Mouse (Mus musculus): ENCODE results near the gene Rdh16. TPM values are rescaled to one million over a fixed set of nuclear protein-coding genes. Genes with fewer than 3 reads are reported as not detected.
"Not testable (repeated sequence)": the region's sequence is repeated elsewhere in the genome, so short reads cannot be mapped to it uniquely, and the experiment has no call there.

The Rdh16 gene
- polyA plus RNA-seq, 1 experiment from 2014 or later = not detected

DNA sequence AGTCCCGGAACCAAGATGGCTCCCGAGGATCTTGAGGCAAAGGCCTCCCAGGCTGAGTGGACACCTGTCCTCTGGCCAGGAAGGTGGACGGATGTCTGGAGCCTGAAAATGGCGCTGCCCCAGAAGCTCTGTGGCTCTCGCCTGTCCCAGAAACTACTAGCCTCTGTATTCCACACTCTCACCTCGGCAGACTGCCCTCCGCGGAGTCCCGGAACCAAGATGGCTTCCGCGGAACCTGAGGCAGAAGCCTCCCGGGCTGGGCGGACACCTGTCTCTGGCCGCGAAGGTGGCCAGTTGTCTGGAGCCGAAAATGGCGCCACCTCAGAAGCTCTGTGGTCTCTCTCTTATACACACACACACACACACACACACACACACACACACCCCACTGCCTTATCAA lies 18.6 kb upstream of the Rdh16 start:
- not testable (repeated sequence) for H3K9me3 ChIP-seq (replicated peaks); H3K9ac ChIP-seq; H3K4me1 ChIP-seq (replicated peaks); ATAC-seq (ENCODE audit: insufficient number of reproducible peaks, low FRiP score); H3K27me3 ChIP-seq (replicated peaks); H3K36me3 ChIP-seq; H3K4me2 ChIP-seq; H3K4me3 ChIP-seq; H3K27ac ChIP-seq (ENCODE audit: poor library complexity, severe bottlenecking)
- WGBS = 92% methylated on average over 17 of the region's 17 CpGs

DNA sequence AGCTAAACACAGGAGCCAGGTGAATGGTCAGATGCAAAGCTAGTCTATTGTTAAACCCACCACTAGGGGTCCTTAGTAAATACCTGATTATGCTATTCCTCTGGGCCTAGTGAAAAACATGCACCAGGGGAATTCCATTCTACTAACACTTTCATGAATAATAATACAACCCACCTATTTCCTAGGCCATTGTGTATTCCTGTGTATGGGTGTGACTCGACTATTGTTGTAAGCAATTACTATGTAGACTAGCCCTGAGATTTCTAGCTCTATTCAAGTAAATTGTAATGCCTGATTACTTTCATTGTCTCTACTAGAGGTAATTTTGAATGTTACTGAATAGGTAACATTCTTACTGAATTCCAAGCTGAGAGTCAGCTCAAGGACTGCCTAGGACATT lies 15.5 kb upstream of the Rdh16 start:
- ATAC-seq (ENCODE audit: insufficient number of reproducible peaks, low FRiP score); H3K27ac ChIP-seq (ENCODE audit: poor library complexity, severe bottlenecking); H3K4me2 ChIP-seq; H3K4me1 ChIP-seq (replicated peaks); H3K9ac ChIP-seq; H3K4me3 ChIP-seq; H3K27me3 ChIP-seq (replicated peaks); H3K36me3 ChIP-seq: not testable (repeated sequence)
- H3K9me3 ChIP-seq (replicated peaks) = peaks cover 11% of the 10 kb centered on the region; the same call in 1 of the 2 replicates
- 88% methylated on average over 1 of the region's 1 CpGs for WGBS

DNA sequence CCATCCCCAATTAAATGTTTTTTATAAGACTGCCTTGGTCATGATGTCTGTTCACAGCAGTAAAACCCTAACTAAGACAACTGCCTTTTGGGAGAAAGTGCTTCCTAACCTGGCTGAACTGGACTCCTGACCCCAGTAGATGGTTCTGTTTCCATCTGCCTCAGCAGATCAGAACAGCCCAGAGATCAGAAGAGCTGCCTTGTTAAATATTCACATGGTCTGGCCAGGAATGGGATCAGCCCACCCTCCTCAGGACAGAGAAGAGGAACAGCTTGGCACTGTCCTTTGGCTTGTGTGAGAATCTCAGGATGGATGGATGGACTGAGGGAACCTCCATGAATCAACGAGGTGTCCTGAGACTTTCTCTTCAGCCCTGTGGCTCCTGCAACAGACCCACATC lies 1.7 kb upstream of the Rdh16 start:
- 77% methylated on average over 1 of the region's 1 CpGs for WGBS
- Histone ChIP-seq H3K9ac (no peak overlapping the region), H3K4me1 (replicated peaks) (no peaks in the 10 kb centered on the region), H3K36me3 (no peaks in the 10 kb centered on the region), H3K4me3 (no peak overlapping the region), H3K27ac (ENCODE audit: poor library complexity, severe bottlenecking) (no peak overlapping the region), H3K4me2 (no peak overlapping the region), H3K9me3 (replicated peaks) (peaks cover 12% of the 10 kb centered on the region), H3K27me3 (replicated peaks) (no peaks in the 10 kb centered on the region)
- ATAC-seq (ENCODE audit: insufficient number of reproducible peaks, low FRiP score) = no peak

DNA sequence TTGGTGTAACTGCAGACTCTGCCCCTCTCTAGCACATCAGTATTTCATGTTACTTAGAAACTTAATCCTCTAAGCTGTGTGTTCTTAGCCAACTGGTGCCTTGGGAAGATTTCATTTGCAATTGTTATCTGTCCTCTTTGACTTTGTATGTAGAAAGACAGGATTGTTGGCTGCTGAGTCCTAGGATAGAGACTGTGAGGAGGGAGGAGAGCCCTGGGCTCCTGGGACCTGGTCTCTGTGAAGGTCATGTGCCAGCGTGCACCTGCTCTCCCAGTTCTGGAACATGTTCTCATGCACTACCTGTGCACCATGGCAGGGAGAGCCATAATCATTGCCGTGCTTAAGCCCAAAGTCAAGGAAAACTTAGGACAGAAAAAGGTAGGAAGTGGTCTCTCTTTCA lies 660 bp downstream of the Rdh16 start:
- no peak for ATAC-seq (ENCODE audit: insufficient number of reproducible peaks, low FRiP score)
- Histone ChIP-seq H3K9me3 (replicated peaks) (peaks cover 5% of the 10 kb centered on the region), H3K4me1 (replicated peaks) (no peaks in the 10 kb centered on the region), H3K36me3 (no peaks in the 10 kb centered on the region), H3K4me2 (no peak overlapping the region), H3K9ac (no peak overlapping the region), H3K4me3 (no peak overlapping the region), H3K27me3 (replicated peaks) (no peaks in the 10 kb centered on the region), H3K27ac (ENCODE audit: poor library complexity, severe bottlenecking) (no peak overlapping the region)
- WGBS = 74% methylated on average over 2 of the region's 2 CpGs

DNA sequence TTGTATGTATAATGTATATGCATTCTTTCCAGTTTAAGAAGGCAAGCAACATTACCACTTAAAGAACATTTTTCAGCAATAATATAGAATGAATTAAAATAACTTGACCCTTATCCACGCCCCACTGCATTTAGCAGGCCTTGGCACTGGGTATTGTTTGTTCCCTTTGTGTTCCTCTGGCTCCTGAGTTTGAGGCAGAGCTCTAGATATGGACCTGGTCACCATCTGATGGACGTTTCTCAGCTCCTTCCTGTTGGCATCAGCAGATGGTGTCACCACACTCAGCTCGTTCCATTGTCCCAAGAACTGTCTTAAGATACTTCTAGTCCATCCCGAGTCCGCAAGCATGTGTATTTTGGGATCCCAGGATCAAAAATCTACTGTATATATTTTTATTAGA lies 1.3 kb downstream of the Rdh16 start:
- no peak overlapping the region for H3K4me3 ChIP-seq
- ATAC-seq (ENCODE audit: insufficient number of reproducible peaks, low FRiP score) = no peak
- no peak overlapping the region for H3K9ac ChIP-seq
- H3K27ac ChIP-seq (ENCODE audit: poor library complexity, severe bottlenecking) = no peak overlapping the region
- H3K4me1 ChIP-seq (replicated peaks) = no peaks in the 10 kb centered on the region
- H3K9me3 ChIP-seq (replicated peaks) = no peaks in the 10 kb centered on the region
- WGBS = 66% methylated on average over 5 of the region's 5 CpGs
- H3K27me3 ChIP-seq (replicated peaks) = no peaks in the 10 kb centered on the region
- no peak overlapping the region for H3K4me2 ChIP-seq
- no peaks in the 10 kb centered on the region for H3K36me3 ChIP-seq

DNA sequence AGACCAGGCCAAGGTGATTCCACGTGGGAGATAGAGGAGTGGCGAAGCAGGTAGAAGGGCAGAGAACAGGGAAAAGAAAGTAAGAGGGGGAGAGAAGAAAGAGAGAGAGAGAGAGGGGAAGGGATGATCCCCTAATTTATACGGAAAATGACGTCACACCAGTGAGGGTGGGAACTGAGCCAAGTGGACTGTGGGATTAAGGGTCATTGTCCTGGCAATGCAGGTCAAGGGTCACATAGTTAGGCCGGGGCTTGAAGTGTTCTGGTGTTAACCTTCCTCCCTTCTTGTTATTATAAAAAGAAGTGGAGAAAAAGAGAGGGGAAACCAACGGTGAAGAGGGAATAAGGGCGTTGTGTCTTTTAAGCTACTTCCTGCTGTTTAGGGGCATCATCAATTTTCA lies 3.5 kb downstream of the Rdh16 start:
- H3K4me3 ChIP-seq = no peak overlapping the region
- H3K9ac ChIP-seq = no peak overlapping the region
- no peak for ATAC-seq (ENCODE audit: insufficient number of reproducible peaks, low FRiP score)
- no peak overlapping the region for H3K27ac ChIP-seq (ENCODE audit: poor library complexity, severe bottlenecking)
- no peak overlapping the region for H3K4me2 ChIP-seq
- H3K9me3 ChIP-seq (replicated peaks) = no peaks in the 10 kb centered on the region
- 68% methylated on average over 7 of the region's 7 CpGs for WGBS
- no peaks in the 10 kb centered on the region for H3K4me1 ChIP-seq (replicated peaks)
- H3K36me3 ChIP-seq = no peaks in the 10 kb centered on the region
- H3K27me3 ChIP-seq (replicated peaks) = no peaks in the 10 kb centered on the region

DNA sequence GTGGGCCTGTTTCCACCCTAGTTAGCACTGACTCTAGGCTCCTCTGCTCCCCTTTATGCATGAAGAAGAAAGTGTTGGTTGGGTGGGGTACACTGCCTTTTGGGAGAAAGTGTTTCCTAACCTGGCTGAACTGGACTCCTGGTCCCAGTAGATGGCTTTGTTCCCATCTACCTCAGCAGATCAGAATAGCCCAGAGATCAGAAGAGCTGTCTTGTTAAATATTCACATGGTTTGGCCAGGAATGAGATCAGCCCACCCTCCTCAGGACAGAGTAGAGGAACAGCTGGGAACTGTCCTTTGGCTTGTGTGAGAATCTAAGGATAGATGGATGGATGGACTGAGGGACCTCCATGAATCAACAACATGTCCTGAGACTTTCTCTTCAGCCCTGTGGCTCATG lies 14.9 kb downstream of the Rdh16 start:
- H3K4me3 ChIP-seq = no peak overlapping the region
- ATAC-seq (ENCODE audit: insufficient number of reproducible peaks, low FRiP score) = no peak
- no peak overlapping the region for H3K9ac ChIP-seq
- H3K36me3 ChIP-seq = no peaks in the 10 kb centered on the region
- H3K4me1 ChIP-seq (replicated peaks) = no peaks in the 10 kb centered on the region
- no peak overlapping the region for H3K27ac ChIP-seq (ENCODE audit: poor library complexity, severe bottlenecking)
- no peaks in the 10 kb centered on the region for H3K27me3 ChIP-seq (replicated peaks)
- peaks cover 20% of the 10 kb centered on the region for H3K9me3 ChIP-seq (replicated peaks)
- no peak overlapping the region for H3K4me2 ChIP-seq

DNA sequence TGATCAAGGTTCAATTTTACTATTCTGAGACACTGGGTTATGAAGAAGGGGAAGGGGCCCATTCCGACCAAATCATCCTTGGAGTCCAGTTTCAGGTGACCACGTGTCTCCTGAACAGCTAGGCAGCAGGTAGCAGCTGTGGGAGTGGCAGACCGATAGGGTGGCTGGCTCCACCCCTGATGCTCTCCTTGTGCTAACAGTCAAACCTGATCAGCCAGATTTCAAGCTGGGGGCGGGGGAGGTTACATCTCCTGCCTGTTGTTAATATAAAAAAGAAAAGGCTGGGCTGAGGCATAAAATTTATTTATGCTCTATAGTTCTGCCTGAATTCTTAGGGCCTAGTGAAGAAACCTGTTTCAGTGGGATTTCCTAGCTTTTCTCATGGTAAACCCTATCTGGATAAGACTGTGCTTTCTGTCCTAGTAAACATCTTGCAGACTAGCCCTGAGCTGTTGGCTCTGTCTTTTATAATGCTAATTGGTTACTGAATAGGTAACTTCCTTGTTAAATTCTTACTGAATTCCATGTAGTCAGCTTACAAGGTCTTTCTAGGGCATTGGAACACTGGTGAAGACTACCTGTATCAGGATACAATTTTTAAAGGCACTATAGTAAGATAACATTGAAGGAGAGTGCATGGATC lies 16.4 kb downstream of the Rdh16 start:
- H3K27me3 ChIP-seq (replicated peaks); H3K27ac ChIP-seq (ENCODE audit: poor library complexity, severe bottlenecking); ATAC-seq (ENCODE audit: insufficient number of reproducible peaks, low FRiP score); H3K4me2 ChIP-seq; H3K9ac ChIP-seq; H3K4me3 ChIP-seq; H3K36me3 ChIP-seq; H3K4me1 ChIP-seq (replicated peaks): not testable (repeated sequence)
- 73% methylated on average over 4 of the region's 4 CpGs for WGBS
- peaks cover 22% of the 10 kb centered on the region for H3K9me3 ChIP-seq (replicated peaks)

DNA sequence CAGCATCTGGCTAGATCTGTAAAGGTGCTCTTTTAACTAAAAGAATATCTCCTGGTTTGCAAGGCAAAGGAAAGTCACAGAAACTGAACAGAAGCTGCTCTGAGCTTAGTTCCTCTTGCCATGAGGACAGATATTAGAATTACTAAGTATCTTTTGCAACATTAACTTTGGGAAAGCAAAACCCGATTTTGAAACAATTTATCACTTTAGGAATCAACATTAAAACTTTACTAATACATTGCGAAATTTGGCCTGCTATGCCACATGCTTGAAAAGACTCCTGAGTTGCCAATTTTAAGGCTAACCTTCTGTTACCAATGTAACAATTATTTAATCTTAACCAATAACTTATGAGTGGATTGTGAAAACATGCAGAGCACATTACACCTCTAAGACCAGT lies 20.9 kb downstream of the Rdh16 start:
- WGBS = 68% methylated on average over 2 of the region's 2 CpGs
- H3K9me3 ChIP-seq (replicated peaks) = peaks cover 20% of the 10 kb centered on the region
- H3K27ac ChIP-seq (ENCODE audit: poor library complexity, severe bottlenecking); H3K4me3 ChIP-seq; H3K4me1 ChIP-seq (replicated peaks); H3K27me3 ChIP-seq (replicated peaks); ATAC-seq (ENCODE audit: insufficient number of reproducible peaks, low FRiP score); H3K9ac ChIP-seq; H3K36me3 ChIP-seq; H3K4me2 ChIP-seq: not testable (repeated sequence)

DNA sequence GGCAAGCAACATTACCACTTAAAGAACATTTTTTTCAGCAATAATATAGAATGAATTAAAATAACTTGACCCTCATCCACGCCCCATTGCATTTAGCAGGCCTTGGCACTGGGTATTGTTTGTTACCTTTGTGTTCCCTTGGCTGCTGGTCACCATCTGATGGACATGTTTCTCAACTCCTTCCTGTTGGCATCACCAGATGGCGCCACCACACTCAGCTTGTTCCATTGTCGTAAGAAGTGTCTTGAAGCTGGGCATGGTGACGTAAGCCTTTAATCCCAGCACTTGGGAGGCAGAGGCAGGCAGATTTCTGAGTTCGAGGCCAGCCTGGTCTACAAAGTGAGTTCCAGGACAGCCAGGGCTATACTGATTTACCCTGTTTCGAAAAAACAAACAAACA lies 24.4 kb downstream of the Rdh16 start:
- Histone ChIP-seq H3K4me1 (replicated peaks) (no peaks in the 10 kb centered on the region), H3K27ac (ENCODE audit: poor library complexity, severe bottlenecking) (no peak overlapping the region), H3K9ac (no peak overlapping the region), H3K4me2 (no peak overlapping the region), H3K27me3 (replicated peaks) (no peaks in the 10 kb centered on the region), H3K9me3 (replicated peaks) (peaks cover 10% of the 10 kb centered on the region), H3K36me3 (no peaks in the 10 kb centered on the region), H3K4me3 (no peak overlapping the region)
- WGBS = 73% methylated on average over 6 of the region's 6 CpGs
- no peak for ATAC-seq (ENCODE audit: insufficient number of reproducible peaks, low FRiP score)

DNA sequence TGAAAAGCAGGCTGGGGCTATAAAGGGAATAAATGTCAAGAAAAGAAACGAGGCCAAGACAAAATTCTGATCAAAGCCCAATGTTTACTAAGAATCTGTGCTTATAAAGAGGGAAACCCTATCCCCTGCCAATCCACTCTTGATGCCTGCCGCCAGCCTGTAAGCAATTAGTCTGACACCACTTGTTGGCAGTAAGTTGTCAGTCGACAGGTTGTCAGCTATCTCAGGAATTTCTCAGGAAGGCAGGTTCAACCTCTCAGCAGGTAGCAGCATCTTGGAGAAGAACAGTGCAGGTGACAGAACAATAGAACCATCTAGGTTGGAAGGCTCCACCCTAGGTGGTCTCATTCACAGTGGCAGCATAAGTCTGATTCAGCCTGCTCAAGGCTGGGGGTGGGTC lies 28.2 kb downstream of the Rdh16 start:
- 68% methylated on average over 3 of the region's 3 CpGs for WGBS

DNA sequence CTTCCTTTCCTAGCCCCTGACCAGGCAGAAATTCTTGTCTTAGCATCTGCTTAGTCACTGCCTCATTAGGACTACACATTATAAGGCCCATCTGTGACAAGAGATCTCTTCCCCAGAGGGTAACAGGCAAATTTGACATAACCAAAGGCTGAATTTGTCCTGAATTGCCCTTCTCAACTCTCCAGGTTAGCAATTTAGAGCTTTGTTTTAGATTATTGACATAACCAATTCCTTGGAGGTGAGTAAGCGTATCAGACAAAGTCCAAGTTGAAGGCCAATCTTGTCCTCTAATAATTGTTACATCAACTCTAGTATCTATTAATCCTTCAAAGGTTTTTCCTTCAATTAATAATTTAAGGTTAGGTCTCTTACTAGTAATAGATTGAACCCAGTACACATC lies 33.2 kb downstream of the Rdh16 start:
- H3K9ac ChIP-seq; H3K4me1 ChIP-seq (replicated peaks); H3K4me2 ChIP-seq; H3K36me3 ChIP-seq; H3K27me3 ChIP-seq (replicated peaks); H3K27ac ChIP-seq (ENCODE audit: poor library complexity, severe bottlenecking); H3K4me3 ChIP-seq; ATAC-seq (ENCODE audit: insufficient number of reproducible peaks, low FRiP score): not testable (repeated sequence)
- 89% methylated on average over 1 of the region's 1 CpGs for WGBS
- H3K9me3 ChIP-seq (replicated peaks) = peaks cover 13% of the 10 kb centered on the region; the same call in 1 of the 2 replicates

More for the DNA sequence above, 28.2 kb downstream of the Rdh16 start:
- H3K9me3 ChIP-seq (replicated peaks) = 0 out of 2 replicates have a peak, but pooled peaks cover 6% of the 10 kb centered on the region
- H3K27ac ChIP-seq (ENCODE audit: poor library complexity, severe bottlenecking) = no peak overlapping the region
- no peaks in the 10 kb centered on the region for H3K27me3 ChIP-seq (replicated peaks)
- no peak overlapping the region for H3K4me2 ChIP-seq
- no peak overlapping the region for H3K9ac ChIP-seq
- no peak overlapping the region for H3K4me3 ChIP-seq
- H3K4me1 ChIP-seq (replicated peaks) = no peaks in the 10 kb centered on the region
- ATAC-seq (ENCODE audit: insufficient number of reproducible peaks, low FRiP score) = no peak
- no peaks in the 10 kb centered on the region for H3K36me3 ChIP-seq

Data from heart, embryonic 12.5 days (tissue).